Mouse (Mus musculus) midbrain, embryonic 16.5 days (tissue): ENCODE results near the gene Hps3. TPM values are rescaled to one million over a fixed set of nuclear protein-coding genes. Genes with fewer than 3 reads are reported as not detected.

Source experiments
- ATAC-seq: fragments of 200-750 bp; cut with Nextera tagmentation; 2 replicates; pipeline ENCODE4 v1.8.0; 2017; ENCODE audit warnings: moderate TSS enrichment
- H3K27ac ChIP-seq: fragments of 300-500 bp; sonication (generic); 2 replicates; pipeline ENCODE4 v1.5.1; 2014; ENCODE audit warnings: mild to moderate bottlenecking, low read length, mixed read lengths
- H3K27me3 ChIP-seq: fragments of 300-500 bp; sonication (generic); 2 replicates; pipeline ENCODE4 v1.6.1; 2014; ENCODE audit warnings: low read depth, low read length, mixed read lengths; ENCODE audit not compliant: control insufficient read depth, insufficient read depth
- H3K36me3 ChIP-seq: fragments of 300-500 bp; sonication (generic); 2 replicates; pipeline ENCODE4 v1.6.1; 2014; ENCODE audit warnings: mild to moderate bottlenecking, low read length, moderate library complexity, mixed read lengths; ENCODE audit not compliant: control insufficient read depth, insufficient read depth
- H3K4me1 ChIP-seq: fragments of 300-500 bp; sonication (generic); 2 replicates; pipeline ENCODE4 v1.6.1; 2014; ENCODE audit warnings: mild to moderate bottlenecking, low read length, mixed read lengths; ENCODE audit not compliant: control insufficient read depth, insufficient read depth
- H3K4me2 ChIP-seq: fragments of 300-500 bp; sonication (generic); 2 replicates; pipeline ENCODE4 v1.6.1; 2014; ENCODE audit warnings: mild to moderate bottlenecking, low read length, mixed read lengths
- H3K4me3 ChIP-seq: fragments of 300-500 bp; sonication (generic); 2 replicates; pipeline ENCODE4 v1.5.1; 2014; ENCODE audit warnings: low read depth, mild to moderate bottlenecking, low read length, moderate library complexity, mixed read lengths
- H3K9ac ChIP-seq: fragments of 300-500 bp; sonication (generic); 2 replicates; pipeline ENCODE4 v1.6.1; 2014; ENCODE audit warnings: low read depth, low read length, mixed read lengths
- H3K9me3 ChIP-seq: fragments of 300-500 bp; sonication (generic); replicated peaks from 2 replicates; pipeline ENCODE4 v1.6.1; 2014; ENCODE audit warnings: mild to moderate bottlenecking, low read length, mixed read lengths; ENCODE audit not compliant: control insufficient read depth, poor library complexity, severe bottlenecking
- polyA plus RNA-seq: library from polyadenylated mRNA; unstranded; fragments of >200 nt; fragmentation: Nextera tagmentation; extraction: Ambion mirVana; gene quantifications from 2 replicates; pipeline ENCODE4 v1.2.1, GENCODE M21; 2015

The Hps3 gene
- polyA plus RNA-seq, 1 experiment from 2014 or later, result 12.3 TPM

DNA sequence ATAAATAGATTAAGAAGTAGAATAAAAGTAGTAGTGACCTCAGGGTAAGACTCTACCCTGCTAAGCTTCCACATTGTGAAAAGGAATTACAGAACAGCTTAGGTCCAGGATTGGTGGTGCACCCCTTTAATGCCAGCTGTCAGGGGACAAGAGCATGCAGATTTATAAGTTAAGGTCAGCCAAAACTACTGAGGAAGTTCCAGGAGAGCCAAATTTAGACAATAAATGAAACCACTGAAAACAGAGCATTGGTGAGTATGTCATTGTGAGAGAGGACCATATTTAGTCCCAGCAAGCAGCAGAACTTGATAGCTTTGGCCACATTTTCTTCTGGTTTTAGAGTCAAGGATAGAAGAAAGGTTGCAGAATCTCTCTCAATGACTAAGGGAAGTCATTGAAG lies 86.6 kb downstream of the Hps3 start:
- no peak overlapping the region for H3K4me3 ChIP-seq
- no peak for ATAC-seq

More for the DNA sequence above, 86.6 kb downstream of the Hps3 start:
- no peak overlapping the region for H3K27ac ChIP-seq
- H3K36me3 ChIP-seq, result no peaks in the 10 kb centered on the region
- H3K9ac ChIP-seq, result no peak overlapping the region
- H3K9me3 ChIP-seq, result no peaks in the 10 kb centered on the region
- no peaks in the 10 kb centered on the region for H3K4me1 ChIP-seq
- no peak overlapping the region for H3K4me2 ChIP-seq
- no peaks in the 10 kb centered on the region for H3K27me3 ChIP-seq

Other genes starting within 250 kb of the Hps3 start
- gene Cp, start 78.3 kb downstream of the Hps3 start, polyA plus RNA-seq, result 8.0 and 10.2 TPM in 2 replicates
- gene Hltf, start 22.5 kb upstream of the Hps3 start, polyA plus RNA-seq, result 15.3 and 19.5 TPM in 2 replicates
- gene Gyg, start 120.0 kb upstream of the Hps3 start, polyA plus RNA-seq, result 53.8 and 70.2 TPM in 2 replicates
- gene Cpa3, start 206.9 kb upstream of the Hps3 start, polyA plus RNA-seq, result 0.29 TPM in 1 of 2 replicates, not detected in the other
- gene Cpb1, start 240.4 kb upstream of the Hps3 start, polyA plus RNA-seq, result 0.06 TPM in 1 of 2 replicates, not detected in the other